Mouse (Mus musculus) ES-E14 (cell line): Measurements from ENCODE around the gene Ddx18. TPM values are rescaled to one million over a fixed set of nuclear protein-coding genes. Genes with fewer than 3 reads are reported as not detected.

ENCODE experiments used
- DNase-seq: peaks from one replicate; pipeline ENCODE4 v3.0.0-alpha.2; 2013; ENCODE audit warnings: low read depth, low spot score
- H3K27ac ChIP-seq: 2 replicates; pipeline ENCODE4 v1.5.1; 2012; ENCODE audit warnings: low read depth, mild to moderate bottlenecking, low read length, moderate library complexity, mixed read lengths; ENCODE audit not compliant: poor library complexity, insufficient read depth, severe bottlenecking
- H3K36me3 ChIP-seq: 2 replicates; pipeline ENCODE4 v1.6.1; 2012; ENCODE audit warnings: mild to moderate bottlenecking, low read length, moderate library complexity, mixed read lengths; ENCODE audit not compliant: control insufficient read depth, poor library complexity, insufficient read depth, severe bottlenecking
- H3K4me1 ChIP-seq, 2 experiments: fragments of 150-350 bp in 1 of 2; sonication (generic) in 1 of 2; 2 replicates each; pipeline ENCODE4 v1.6.1; 2012; ENCODE audit warnings: low read length in 2 of 2, mild to moderate bottlenecking in 1 of 2, mixed read lengths in 1 of 2; ENCODE audit not compliant: control insufficient read depth in 2 of 2, insufficient read depth in 2 of 2, poor library complexity in 1 of 2
- H3K4me3 ChIP-seq, 2 experiments: fragments of 150-350 bp in 1 of 2; sonication (generic) in 1 of 2; 2 replicates each; pipeline ENCODE4 v1.5.1; 2012; ENCODE audit warnings: low read length in 2 of 2, low read depth in 1 of 2, mild to moderate bottlenecking in 1 of 2, mixed read lengths in 1 of 2; ENCODE audit not compliant: insufficient read depth in 1 of 2, poor library complexity in 1 of 2, severe bottlenecking in 1 of 2
- H3K9ac ChIP-seq: 2 replicates; pipeline ENCODE4 v1.6.1; 2012; ENCODE audit warnings: low read depth, mild to moderate bottlenecking, low read length, mixed read lengths; ENCODE audit not compliant: poor library complexity, insufficient read depth, severe bottlenecking
- H3K9me3 ChIP-seq: fragments of 150-350 bp; sonication (generic); 2 replicates; pipeline ENCODE4 v1.6.1; 2012; ENCODE audit warnings: low read depth, mild to moderate bottlenecking, low read length; ENCODE audit not compliant: control insufficient read depth, insufficient read depth
- CHD2 ChIP-seq: IDR thresholded peaks from 2 replicates; pipeline ENCODE4 v1.6.1; 2014; ENCODE audit warnings: mild to moderate bottlenecking, low read depth, low read length, inconsistent platforms
- HCFC1 ChIP-seq: IDR thresholded peaks from 2 replicates; pipeline ENCODE4 v1.6.1; 2012; ENCODE audit warnings: low read length, inconsistent platforms, borderline replicate concordance; ENCODE audit not compliant: insufficient read depth
- MAFK ChIP-seq: IDR thresholded peaks from 2 replicates; pipeline ENCODE4 v1.6.1; 2014; ENCODE audit warnings: mild to moderate bottlenecking, low read depth, low read length, inconsistent platforms; ENCODE audit not compliant: insufficient read depth
- ZC3H11A ChIP-seq: IDR thresholded peaks from 2 replicates; pipeline ENCODE4 v1.6.1; 2012; ENCODE audit warnings: low read depth, mild to moderate bottlenecking, inconsistent platforms, low read length, borderline replicate concordance
- ZNF384 ChIP-seq: IDR thresholded peaks from 2 replicates; pipeline ENCODE4 v1.6.1; 2012; ENCODE audit warnings: low read depth, low read length, inconsistent platforms
- in situ Hi-C, 2 experiments: fragments of 600-800 bp; cut with MboI; formaldehyde crosslinking; loops; one replicate each; pipeline ENCODE4 v1.15.1; 2025; ENCODE audit warnings: low sequenced_read_pairs in 2 of 2, inconsistent platforms in 1 of 2; ENCODE audit not compliant: unreplicated experiment in 2 of 2
- total RNA-seq: library from RNA; depleted of rRNA; stranded (reverse); fragments of 300-350 nt; gene quantifications from 2 replicates; pipeline ENCODE4 v1.2.3, GENCODE M21; 2012

The Ddx18 gene
- total RNA-seq, 1 experiment = 126 TPM

- in situ Hi-C loops = no loop called here
Observed at GRCm38 (mm10) chr1:121570522-121570921, 2.7 kb upstream of the Ddx18 start.

GRCm38 (mm10) chr1:121557861-121558260, 9.9 kb downstream of the Ddx18 start:
- Histone ChIP-seq H3K27ac (no peak overlapping the region), H3K4me1 (no peaks in the 10 kb centered on the region), H3K9me3 (no peaks in the 10 kb centered on the region), H3K4me3 (no peak overlapping the region), H3K36me3 (peaks cover 73% of the 10 kb centered on the region), H3K9ac (no peak overlapping the region)
- no peak for DNase-seq
- in situ Hi-C loops = no loop called here
- TF ChIP-seq MAFK (no peak), CHD2 (no peak), ZNF384 (no peak), HCFC1 (no peak), ZC3H11A (no peak)

More at GRCm38 (mm10) chr1:121570522-121570921, 2.7 kb upstream of the Ddx18 start:
- no peaks in the 10 kb centered on the region; the same call in 1 of the 2 replicates for H3K36me3 ChIP-seq
- no peak overlapping the region for H3K4me3 ChIP-seq
- H3K27ac ChIP-seq = no peak overlapping the region
- TF ChIP-seq CHD2 (no peak), ZC3H11A (no peak), ZNF384 (no peak), HCFC1 (no peak), MAFK (no peak)
- no peaks in the 10 kb centered on the region; a peak in 1 of 4 replicates for H3K4me1 ChIP-seq
- H3K9ac ChIP-seq = no peak overlapping the region
- no peak for DNase-seq
- H3K9me3 ChIP-seq = no peaks in the 10 kb centered on the region

DNA sequence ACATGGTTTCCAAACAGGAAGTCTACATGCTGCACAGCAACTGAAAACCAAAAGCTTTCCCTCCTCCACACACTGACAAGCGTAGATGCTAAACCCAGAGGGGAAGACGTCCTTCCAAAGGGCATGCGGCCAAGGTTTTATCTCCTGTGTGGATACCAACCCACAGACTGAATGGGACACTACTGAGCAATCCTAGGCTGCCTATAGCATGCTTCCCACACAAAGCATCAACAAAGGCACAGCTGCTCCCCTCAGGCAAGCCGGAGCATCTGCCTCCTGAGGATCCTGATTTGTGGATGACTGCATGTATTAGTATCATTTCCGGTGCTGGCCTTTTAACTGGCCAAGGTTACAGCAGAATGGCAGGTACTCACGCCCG, 16.3 kb downstream of the Ddx18 start:
- TF ChIP-seq MAFK (no peak), ZC3H11A (no peak), HCFC1 (no peak), ZNF384 (no peak), CHD2 (no peak)
- Histone ChIP-seq H3K9me3 (no peaks in the 10 kb centered on the region), H3K9ac (no peak overlapping the region), H3K36me3 (peaks cover 27% of the 10 kb centered on the region), H3K27ac (no peak overlapping the region), H3K4me1 (no peaks in the 10 kb centered on the region), H3K4me3 (no peak overlapping the region)
- no peak for DNase-seq
- in situ Hi-C loops = no loop called here

- DNase-seq = no peak
- in situ Hi-C loops = no loop called here
- no peaks in the 10 kb centered on the region for H3K9me3 ChIP-seq
- no peaks in the 10 kb centered on the region for H3K4me1 ChIP-seq
- TF ChIP-seq ZNF384 (no peak), ZC3H11A (no peak), HCFC1 (no peak), CHD2 (no peak), MAFK (no peak)
- peaks cover 23% of the 10 kb centered on the region for H3K36me3 ChIP-seq
- no peak overlapping the region; the same call in 1 of the 2 replicates for H3K27ac ChIP-seq
- H3K9ac ChIP-seq = no peak overlapping the region
- no peak overlapping the region for H3K4me3 ChIP-seq
Observed at GRCm38 (mm10) chr1:121550801-121551456, 16.9 kb downstream of the Ddx18 start.
